Mouse (Mus musculus): ENCODE data around the gene Gm20662. TPM values are rescaled to one million over a fixed set of nuclear protein-coding genes. Genes with fewer than 3 reads are reported as not detected.

Gm20662 gene
- polyA plus RNA-seq, 1 experiment, result not detected

- no peak for TF ChIP-seq CTCF (IDR thresholded peaks at IDR 0.05; ENCODE audit: insufficient read depth, low read depth, low read length)
- no peak for TF ChIP-seq POLR2A (IDR thresholded peaks at IDR 0.05; ENCODE audit: insufficient read depth, low read depth, low read length)
- WGBS, result 51% methylated on average over 4 of the region's 4 CpGs
- H3K4me3 ChIP-seq (ENCODE audit: insufficient read depth, low read depth, low read length), result no peak overlapping the region
Observed at GRCm38 (mm10) chr9:107983421-107983890, 12.7 kb upstream of the Gm20662 start.

DNA sequence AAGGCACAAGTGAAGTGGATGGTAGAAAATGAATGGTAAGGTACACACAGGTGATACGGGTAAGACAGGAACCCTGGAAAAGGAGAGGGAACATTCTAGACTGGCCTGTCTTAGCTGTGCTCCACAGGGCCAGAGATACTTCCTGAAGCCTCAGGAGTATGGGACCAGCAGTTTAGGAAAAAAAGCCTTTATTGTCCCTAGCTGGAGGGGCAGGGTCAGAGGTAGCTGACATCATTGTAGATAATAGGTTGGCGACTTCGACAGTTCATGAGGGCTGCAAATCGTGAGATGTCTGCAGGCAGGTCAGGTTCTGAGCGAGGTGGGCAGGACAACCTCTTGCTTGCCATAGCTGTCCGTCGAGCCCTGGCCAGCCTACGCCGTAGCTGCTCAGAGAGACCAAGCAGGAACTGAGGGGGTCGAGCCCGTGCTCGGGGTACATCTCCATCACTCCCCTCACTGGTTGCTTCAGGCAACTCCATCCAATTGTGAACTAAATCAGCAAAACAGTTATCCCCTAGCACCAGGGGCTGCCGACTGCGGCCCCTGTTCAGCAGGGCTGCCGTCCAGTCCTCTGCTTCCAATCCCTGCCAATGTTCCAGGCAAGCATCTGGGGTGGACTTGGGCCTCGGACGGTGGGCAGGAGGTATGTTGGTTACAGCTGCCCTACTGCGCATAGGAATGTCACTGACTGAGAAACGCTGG lies 11.9 kb upstream of the Gm20662 start:
- 82% methylated on average over 19 of the region's 19 CpGs for WGBS
- TF ChIP-seq POLR2A (IDR thresholded peaks at IDR 0.05; ENCODE audit: insufficient read depth, low read depth, low read length) (no peak), CTCF (IDR thresholded peaks at IDR 0.05; ENCODE audit: insufficient read depth, low read depth, low read length) (no peak)
- Histone ChIP-seq H3K27ac (ENCODE audit: insufficient read depth, low read depth, low read length) (peak overlapping the region; percentile 19), H3K4me3 (ENCODE audit: insufficient read depth, low read depth, low read length) (peak overlapping the region; percentile 64), H3K4me1 (ENCODE audit: control insufficient read depth, insufficient read depth, low read length) (peaks cover 39% of the 10 kb centered on the region)

More at GRCm38 (mm10) chr9:107983421-107983890, 12.7 kb upstream of the Gm20662 start:
- peak overlapping the region; percentile 69 for H3K27ac ChIP-seq (ENCODE audit: insufficient read depth, low read depth, low read length)
- peaks cover 39% of the 10 kb centered on the region for H3K4me1 ChIP-seq (ENCODE audit: control insufficient read depth, insufficient read depth, low read length)

- peak overlapping the region; percentile 64 for H3K4me3 ChIP-seq (ENCODE audit: insufficient read depth, low read depth, low read length)
- 81% methylated on average over 9 of the region's 9 CpGs for whole genome bisulfite sequencing
- TF ChIP-seq POLR2A (IDR thresholded peaks at IDR 0.05; ENCODE audit: insufficient read depth, low read depth, low read length) (no peak), CTCF (IDR thresholded peaks at IDR 0.05; ENCODE audit: insufficient read depth, low read depth, low read length) (no peak)
- 0 out of 2 replicates have a peak overlapping the region, but pooled peaks have one; percentile 19 for H3K27ac ChIP-seq (ENCODE audit: insufficient read depth, low read depth, low read length)
- H3K4me1 ChIP-seq (ENCODE audit: control insufficient read depth, insufficient read depth, low read length), result peaks cover 39% of the 10 kb centered on the region
Observed at GRCm38 (mm10) chr9:107984754-107985055, 11.4 kb upstream of the Gm20662 start.

- H3K4me3 ChIP-seq (ENCODE audit: insufficient read depth, low read depth, low read length), result peak within 1 kb of the TSS; percentile 64
Observed at GRCm38 (mm10) chr9:107985131-107986119, 10.7 kb upstream of the Gm20662 start, which contains the start of gene Inka1. TSS of gene Inka1 (minus strand) at chr9:107985879.

DNA sequence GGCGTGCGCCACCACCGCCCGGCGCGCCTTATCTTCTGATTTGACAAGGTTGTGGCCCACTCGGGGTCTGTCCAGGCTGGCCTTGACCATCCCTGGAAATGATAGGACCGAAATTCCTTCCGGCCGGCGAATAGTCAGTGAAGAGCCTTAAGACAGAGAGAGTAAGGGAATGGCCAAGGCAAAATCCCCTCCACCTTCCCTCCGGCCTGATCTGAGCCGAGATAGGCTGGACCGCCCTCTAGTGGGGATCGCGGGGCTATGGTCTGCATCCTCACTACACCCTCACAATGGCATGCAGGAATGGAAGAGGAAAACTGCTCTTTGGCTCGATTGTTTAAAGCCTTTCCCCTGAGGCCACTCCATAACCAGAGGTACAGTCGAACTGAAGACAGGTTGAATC lies 9.8 kb upstream of the Gm20662 start:
- WGBS, result 8% methylated on average over 18 of the region's 18 CpGs
- peaks cover 36% of the 10 kb centered on the region for H3K4me1 ChIP-seq (ENCODE audit: control insufficient read depth, insufficient read depth, low read length)
- peak overlapping the region; percentile 64; the same call in 1 of the 2 replicates for H3K4me3 ChIP-seq (ENCODE audit: insufficient read depth, low read depth, low read length)
- peak; percentile 53 for TF ChIP-seq CTCF (IDR thresholded peaks at IDR 0.05; ENCODE audit: insufficient read depth, low read depth, low read length)
- TF ChIP-seq POLR2A (IDR thresholded peaks at IDR 0.05; ENCODE audit: insufficient read depth, low read depth, low read length), result no peak
- no peak overlapping the region for H3K27ac ChIP-seq (ENCODE audit: insufficient read depth, low read depth, low read length)

More at GRCm38 (mm10) chr9:107985131-107986119, 10.7 kb upstream of the Gm20662 start, which contains the start of gene Inka1:
- 4% methylated on average over 58 of the region's 58 CpGs for WGBS
- Histone ChIP-seq H3K27ac (ENCODE audit: insufficient read depth, low read depth, low read length) (0 out of 2 replicates have a peak within 1 kb of the TSS, but pooled peaks have one; percentile 2), H3K4me1 (ENCODE audit: control insufficient read depth, insufficient read depth, low read length) (peaks cover 39% of the 10 kb centered on the region)
- TF ChIP-seq CTCF (IDR thresholded peaks at IDR 0.05; ENCODE audit: insufficient read depth, low read depth, low read length), result no peak
- TF ChIP-seq POLR2A (IDR thresholded peaks at IDR 0.05; ENCODE audit: insufficient read depth, low read depth, low read length), result peak; percentile 34; the same call in 1 of the 2 replicates

- WGBS, result 74% methylated on average over 3 of the region's 3 CpGs
- H3K27ac ChIP-seq (ENCODE audit: insufficient read depth, low read depth, low read length), result no peak overlapping the region
- no peak for TF ChIP-seq POLR2A (IDR thresholded peaks at IDR 0.05; ENCODE audit: insufficient read depth, low read depth, low read length)
- no peak for TF ChIP-seq CTCF (IDR thresholded peaks at IDR 0.05; ENCODE audit: insufficient read depth, low read depth, low read length)
Observed at GRCm38 (mm10) chr9:107987950-107988349, 8.2 kb upstream of the Gm20662 start.

DNA sequence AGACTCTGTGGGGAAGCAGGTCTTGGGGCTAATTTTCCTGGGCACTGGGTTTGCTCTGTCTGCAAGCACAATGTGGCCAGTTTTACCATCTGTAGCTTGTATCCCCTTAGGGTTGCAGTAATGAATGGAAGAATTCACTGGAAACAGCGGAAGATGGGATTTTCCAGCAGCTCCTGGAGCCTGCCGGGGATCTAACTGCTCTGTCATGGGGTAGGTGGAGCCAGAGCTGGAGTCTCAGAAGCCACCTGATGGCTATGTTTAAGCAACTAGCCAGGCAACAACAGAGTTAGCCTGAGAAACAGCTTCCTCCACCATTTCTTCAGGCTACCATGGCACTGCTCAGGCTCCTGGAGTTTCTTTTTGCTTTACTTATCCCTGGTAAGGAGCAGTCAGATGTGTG lies 4.0 kb upstream of the Gm20662 start, which contains the start of gene Cdhr4:
Cdhr4 (plus strand) TSS at position 301 of the 400 bp plus-strand sequence.
- Histone ChIP-seq H3K27ac (ENCODE audit: insufficient read depth, low read depth, low read length) (no peak within 1 kb of the TSS), H3K4me3 (ENCODE audit: insufficient read depth, low read depth, low read length) (no peak within 1 kb of the TSS), H3K4me1 (ENCODE audit: control insufficient read depth, insufficient read depth, low read length) (peaks cover 7% of the 10 kb centered on the region)
- no peak for TF ChIP-seq CTCF (IDR thresholded peaks at IDR 0.05; ENCODE audit: insufficient read depth, low read depth, low read length)
- no peak for TF ChIP-seq POLR2A (IDR thresholded peaks at IDR 0.05; ENCODE audit: insufficient read depth, low read depth, low read length)
- WGBS, result 57% methylated on average over 2 of the region's 2 CpGs

More at GRCm38 (mm10) chr9:107987950-107988349, 8.2 kb upstream of the Gm20662 start:
- peaks cover 22% of the 10 kb centered on the region for H3K4me1 ChIP-seq (ENCODE audit: control insufficient read depth, insufficient read depth, low read length)
- H3K4me3 ChIP-seq (ENCODE audit: insufficient read depth, low read depth, low read length), result no peak overlapping the region

DNA sequence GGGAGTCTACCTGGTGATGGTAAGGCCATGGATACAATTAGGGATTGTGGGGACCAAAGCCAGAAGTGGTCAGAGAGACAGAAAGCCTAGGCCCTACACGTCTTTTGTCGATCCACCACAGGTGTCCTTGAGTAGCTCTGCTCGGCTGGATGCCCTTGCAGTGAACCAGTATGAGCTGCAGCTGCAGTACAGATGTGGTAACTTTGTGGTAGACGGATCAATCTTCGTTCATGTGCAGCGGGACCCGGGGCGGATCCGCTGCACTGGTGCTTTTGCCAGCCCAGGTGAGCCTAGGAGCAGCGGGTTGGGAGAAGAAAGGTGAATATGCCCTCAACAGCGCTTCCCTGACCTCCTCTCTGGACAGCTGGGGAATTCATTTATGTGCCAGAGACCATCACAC lies 3.1 kb upstream of the Gm20662 start:
- H3K4me3 ChIP-seq (ENCODE audit: insufficient read depth, low read depth, low read length), result no peak overlapping the region
- TF ChIP-seq CTCF (IDR thresholded peaks at IDR 0.05; ENCODE audit: insufficient read depth, low read depth, low read length) (no peak), POLR2A (IDR thresholded peaks at IDR 0.05; ENCODE audit: insufficient read depth, low read depth, low read length) (no peak)
- H3K27ac ChIP-seq (ENCODE audit: insufficient read depth, low read depth, low read length), result no peak overlapping the region
- H3K4me1 ChIP-seq (ENCODE audit: control insufficient read depth, insufficient read depth, low read length), result peaks cover 7% of the 10 kb centered on the region
- WGBS, result 84% methylated on average over 11 of the region's 11 CpGs
